Mouse (Mus musculus): ENCODE results near the gene Prpf18. TPM values are rescaled to one million over a fixed set of nuclear protein-coding genes. Genes with fewer than 3 reads are reported as not detected.
"Not testable (repeated sequence)": the region's sequence is repeated elsewhere in the genome, so short reads cannot be mapped to it uniquely, and the experiment has no call there.

Prpf18 gene
- 10 to 100 TPM; 42.0 to 49.8 (median 47.5) TPM for total RNA-seq (2022)

DNA sequence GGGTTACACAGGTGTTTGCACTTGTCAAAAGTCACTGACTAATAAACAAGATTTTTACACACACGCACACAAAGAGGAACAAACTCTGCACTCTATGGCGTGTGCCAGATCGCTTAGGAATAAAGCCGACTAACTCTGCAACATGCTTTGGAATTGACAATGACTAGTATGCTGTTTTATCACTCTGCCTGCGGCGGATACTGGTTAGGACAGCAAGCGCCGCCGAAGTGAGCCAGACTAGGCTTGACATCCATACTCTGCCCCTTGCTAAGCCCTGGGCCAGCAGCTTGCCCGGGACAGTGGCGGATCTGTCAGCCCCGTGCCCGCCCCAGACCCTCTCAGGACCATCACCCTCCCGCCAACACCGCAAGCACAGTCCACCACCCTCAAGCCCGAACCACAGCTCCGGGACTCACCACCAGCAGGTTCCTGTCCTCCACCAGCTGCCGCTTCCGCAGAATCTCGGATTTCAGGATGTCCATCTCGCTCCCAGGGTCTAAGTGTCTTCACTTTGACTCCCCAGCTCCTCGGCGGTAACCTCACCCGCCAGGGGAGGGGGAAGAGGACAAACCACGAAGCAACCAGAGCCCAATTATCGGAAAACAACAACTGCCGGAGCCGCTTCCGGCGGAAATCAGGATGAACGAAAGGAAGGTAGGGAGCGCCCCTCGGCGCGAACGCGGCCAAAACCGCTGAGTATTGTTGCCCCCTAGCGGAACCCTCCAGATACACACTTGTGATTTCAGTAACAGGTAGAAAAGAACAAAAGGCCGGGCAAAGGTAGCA is at the start of gene Prpf18:
TSS of gene Prpf18 (minus strand) at position 614 of the 786 bp plus-strand sequence.
- DNase-seq (ENCODE audit: low spot score in 2 of 2): peak; percentile 78 to 87

DNA sequence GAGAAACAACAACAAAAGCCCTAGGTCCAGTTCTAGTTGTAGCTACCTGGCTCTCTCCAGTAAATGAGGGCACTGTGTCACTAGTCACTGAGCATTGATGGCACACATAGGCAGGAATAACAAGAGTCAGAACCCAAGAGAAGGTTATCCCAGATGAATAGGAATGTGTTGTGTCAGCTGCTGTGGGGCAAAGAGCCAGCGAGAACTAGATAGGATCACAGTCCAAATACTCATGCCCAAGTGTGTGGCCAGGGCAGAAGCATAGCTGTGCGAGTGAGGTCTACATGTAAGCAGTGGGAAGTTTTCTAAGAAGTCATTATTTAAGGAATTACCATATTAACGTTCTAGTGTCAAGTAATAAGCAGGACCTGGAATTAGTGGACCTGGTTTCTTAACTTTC is 28.0 kb upstream of the Prpf18 start:
- no peak for DNase-seq (ENCODE audit: low spot score in 2 of 2)

DNA sequence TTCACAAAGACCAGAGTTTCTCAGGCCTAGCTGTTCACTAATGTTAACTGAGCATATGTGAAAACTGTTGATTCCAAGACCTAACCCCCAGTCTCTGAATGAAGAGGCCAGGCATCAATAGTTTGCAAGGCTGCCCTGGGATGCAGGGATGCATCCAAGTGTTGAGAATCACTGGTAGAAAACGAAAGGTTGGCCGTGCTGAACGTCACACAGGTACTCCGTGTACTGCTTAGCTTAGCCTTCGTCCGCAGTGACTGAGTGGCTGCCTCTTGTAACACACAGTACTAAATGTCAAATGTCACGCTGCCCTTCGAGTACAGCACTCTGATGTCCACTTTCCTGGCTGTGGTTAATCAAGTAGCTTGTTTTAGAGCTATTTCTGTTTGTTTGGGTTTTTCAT is 19.7 kb upstream of the Prpf18 start:
- DNase-seq (ENCODE audit: low spot score in 2 of 2): no peak

- no peak for DNase-seq (ENCODE audit: low spot score in 2 of 2)
These were observed 17.8 kb upstream of the Prpf18 start for GRCm38 (mm10) chr2:4669701-4670100.

GRCm38 (mm10) chr2:4668626-4669025 is 16.7 kb upstream of the Prpf18 start:
- DNase-seq (ENCODE audit: low spot score in 2 of 2): no peak

GRCm38 (mm10) chr2:4660677-4661076 is 8.8 kb upstream of the Prpf18 start:
- no peak for DNase-seq (ENCODE audit: low spot score in 2 of 2)

GRCm38 (mm10) chr2:4649646-4650045 is 2.3 kb downstream of the Prpf18 start:
- no peak for DNase-seq (ENCODE audit: low spot score in 2 of 2)

GRCm38 (mm10) chr2:4648094-4648493 is 3.8 kb downstream of the Prpf18 start:
- DNase-seq (ENCODE audit: low spot score in 2 of 2): no peak

DNA sequence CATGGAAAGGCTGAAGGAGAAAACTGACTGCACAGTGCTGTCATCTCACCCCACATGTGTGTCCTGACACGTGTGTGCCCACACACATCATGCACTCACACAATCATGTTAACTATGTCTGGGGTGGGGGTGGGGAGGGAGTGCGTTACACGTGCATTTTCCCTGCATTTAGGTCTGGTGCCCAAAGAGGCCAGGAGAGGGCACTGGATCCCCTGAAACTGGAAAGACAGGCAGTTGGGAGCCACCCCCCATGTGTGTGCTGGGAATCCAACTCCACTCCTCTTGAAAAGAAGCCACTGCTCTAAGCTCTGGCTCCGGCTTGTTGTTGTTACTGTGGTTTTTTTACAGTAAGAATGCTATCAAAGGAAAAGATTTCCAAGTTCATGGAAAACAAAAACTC is 6.8 kb downstream of the Prpf18 start:
- DNase-seq (ENCODE audit: low spot score in 2 of 2): no peak

GRCm38 (mm10) chr2:4638189-4638588 is 13.7 kb downstream of the Prpf18 start:
- no peak for DNase-seq (ENCODE audit: low spot score in 2 of 2)

GRCm38 (mm10) chr2:4636656-4637055 is 15.3 kb downstream of the Prpf18 start:
- DNase-seq (ENCODE audit: low spot score in 2 of 2): no peak

DNA sequence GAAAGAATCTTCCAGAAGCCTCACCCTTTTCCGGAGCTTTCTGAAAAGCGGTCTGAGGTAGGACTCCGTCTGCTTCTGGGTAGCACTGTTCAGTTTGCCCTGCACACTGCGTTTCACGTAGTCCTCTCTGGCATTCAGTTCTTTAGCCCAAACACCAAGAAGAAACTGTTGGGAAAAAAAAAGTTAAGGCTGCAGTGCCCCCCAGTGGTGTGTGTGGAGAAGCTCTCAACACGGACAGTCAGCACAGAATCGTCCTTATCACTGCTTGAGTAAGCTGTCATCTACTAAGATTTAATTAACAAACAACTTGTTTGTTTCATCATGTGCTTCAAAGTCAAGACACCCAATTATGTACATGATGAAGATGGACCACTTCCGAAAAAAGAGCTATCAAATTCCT is 16.1 kb downstream of the Prpf18 start:
- DNase-seq (ENCODE audit: low spot score in 2 of 2): no peak

DNA sequence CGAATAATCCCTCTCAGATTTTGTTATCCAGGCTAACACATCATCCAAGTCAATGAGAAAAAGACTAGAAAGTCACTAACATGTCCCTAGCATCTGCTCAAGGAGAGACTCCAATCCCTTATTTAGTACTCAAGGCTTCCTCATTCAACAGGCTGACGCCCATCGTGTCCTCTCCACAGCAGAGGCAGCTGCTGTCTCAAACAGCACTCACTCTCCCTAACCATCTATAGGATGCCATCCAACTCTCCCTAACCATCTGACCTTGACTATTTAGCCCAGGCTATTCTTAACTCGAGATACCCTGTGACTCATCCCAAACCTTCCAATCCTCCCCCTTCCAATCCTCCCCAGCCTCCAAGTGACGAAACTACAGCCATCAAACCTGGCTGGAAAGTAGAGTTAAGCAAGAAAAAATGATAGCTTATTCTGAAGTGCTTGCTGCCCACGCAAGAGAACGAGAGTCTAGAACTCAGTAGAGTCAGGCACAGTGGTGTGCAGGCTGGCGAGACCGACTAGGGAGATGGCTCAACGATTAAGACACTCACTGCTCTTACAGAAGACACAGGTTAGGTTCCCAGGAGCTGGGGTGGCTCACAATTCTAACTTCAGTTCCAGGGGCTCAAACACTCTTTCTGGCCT is 21.6 kb downstream of the Prpf18 start:
- no peak for DNase-seq (ENCODE audit: low spot score in 2 of 2)

DNA sequence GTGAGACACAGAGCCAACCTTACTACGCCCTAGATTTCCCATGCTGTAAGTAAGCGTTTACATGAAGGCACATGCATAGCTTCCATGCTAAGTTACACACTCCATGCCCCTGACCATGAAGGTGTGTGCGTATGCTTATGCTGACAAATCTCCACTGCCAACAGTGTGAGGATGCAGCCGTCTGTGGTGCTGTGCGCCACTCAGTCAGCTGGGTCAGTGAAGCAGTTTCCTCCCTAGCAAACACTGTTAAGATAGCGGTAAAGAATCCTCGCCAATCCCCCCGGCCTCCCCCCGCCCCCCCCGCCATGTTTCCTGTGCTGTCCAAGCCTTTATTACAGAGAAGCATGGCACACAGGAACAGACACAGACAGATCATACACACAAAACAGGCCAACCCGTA is 22.4 kb downstream of the Prpf18 start:
- no peak for DNase-seq (ENCODE audit: low spot score in 2 of 2)

DNA sequence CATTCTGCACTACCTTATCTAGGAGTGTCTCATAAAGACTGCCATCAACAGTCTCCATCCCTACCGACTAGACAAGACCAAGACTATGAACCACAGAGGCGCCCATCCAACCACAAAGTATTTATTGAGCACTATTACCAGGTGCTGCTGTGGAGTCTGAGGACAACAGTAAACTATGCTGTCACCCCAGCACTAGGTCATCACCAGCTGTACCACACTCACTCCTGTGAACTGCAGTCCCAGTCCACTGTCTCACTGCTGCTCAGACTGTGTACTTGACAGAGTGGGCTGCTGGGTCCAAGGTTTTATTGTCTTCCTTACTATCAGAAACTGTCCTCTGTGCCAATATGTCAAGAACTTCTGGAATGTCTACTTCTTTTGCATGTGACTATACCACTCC is 23.0 kb downstream of the Prpf18 start:
- DNase-seq (ENCODE audit: low spot score in 2 of 2): no peak

DNA sequence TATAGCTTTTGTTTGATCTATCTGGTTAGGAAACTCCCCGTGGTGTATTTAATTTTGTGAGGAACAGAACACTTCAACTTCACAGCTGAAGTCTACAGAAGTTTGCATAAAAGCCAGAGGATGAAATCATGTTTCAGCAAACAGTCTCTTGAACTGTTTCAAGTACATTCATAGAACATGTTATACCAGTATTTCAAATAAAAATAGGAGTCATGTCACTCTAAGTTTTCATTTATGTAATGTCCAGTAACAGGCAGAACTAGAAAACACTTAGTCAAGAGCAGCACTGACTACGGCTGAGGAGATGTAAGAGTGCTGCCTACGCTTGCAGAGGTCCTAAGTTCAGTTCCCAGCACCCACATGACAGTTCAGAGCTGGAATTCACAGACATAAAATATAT is 25.0 kb downstream of the Prpf18 start:
- DNase-seq (ENCODE audit: low spot score in 2 of 2): no peak

- no peak for DNase-seq (ENCODE audit: low spot score in 2 of 2)
These were observed 30.4 kb downstream of the Prpf18 start for GRCm38 (mm10) chr2:4621471-4621985.

DNA sequence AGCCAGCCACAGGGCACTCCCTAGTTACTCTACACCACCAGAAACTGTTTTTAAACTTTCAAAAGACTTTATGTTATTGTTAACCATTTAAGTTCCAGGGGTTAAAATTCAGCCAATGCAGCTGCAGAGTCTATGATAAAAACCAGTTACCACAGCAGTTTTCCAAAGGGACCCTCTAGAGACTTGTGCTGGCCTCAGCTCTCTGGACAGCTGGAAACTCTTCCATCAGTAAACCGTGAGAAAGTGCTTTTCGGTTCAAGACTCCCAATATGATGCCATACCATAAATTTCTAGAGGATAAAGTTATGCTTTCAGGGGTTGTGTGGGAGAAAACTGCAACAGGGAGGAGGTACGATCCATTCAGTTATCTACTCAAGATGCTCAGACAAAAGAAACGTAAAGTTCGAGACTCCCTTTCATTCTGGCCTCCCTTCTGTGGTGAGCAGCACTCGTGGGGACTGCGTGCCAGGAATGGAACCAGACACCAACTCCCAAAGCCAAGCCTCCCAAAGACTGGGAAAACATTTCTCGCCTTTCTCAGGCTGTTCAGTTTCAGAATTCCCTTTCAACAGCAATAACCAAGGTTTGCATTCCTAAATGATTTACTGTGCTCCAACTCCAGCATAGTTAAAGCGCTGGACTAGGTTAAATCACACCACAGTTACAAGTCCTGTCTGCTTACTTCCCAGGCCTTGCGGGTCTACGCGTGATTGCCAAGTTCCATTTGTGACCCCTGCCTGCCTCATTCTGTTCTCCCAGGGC is 31.1 kb downstream of the Prpf18 start:
- DNase-seq (ENCODE audit: low spot score in 2 of 2): no peak

DNA sequence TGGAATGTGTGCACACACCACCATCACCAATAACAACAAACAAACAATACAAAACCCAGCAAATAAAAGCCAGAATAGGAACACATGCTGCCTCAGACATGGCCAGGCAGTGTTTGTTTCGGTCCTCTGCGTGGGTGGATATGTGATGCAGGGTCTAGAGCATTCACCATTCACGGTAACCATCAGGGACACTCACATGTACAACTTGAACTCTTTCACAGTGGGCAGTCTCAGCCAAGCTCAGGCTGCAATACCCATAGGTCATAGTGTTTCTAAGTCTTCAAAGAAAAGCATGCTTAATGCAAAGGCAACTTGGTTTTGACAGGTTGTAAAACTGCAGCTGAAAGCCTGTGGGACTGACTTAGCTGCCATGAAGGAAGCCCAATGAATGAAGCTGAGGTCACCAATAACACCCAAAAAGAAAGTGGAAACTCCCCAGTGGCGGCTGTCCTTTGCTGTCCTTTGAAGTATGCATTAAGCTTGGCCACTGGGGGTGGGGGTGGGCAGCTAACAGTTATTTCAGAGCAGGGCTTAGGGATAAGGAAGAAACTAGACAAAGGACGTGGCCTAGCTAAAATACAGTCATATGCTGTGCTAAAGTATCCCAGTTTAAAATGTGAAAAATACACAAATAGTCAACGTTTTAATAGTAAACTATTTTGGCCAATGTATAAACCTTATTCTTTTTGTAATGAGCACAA is 31.9 kb downstream of the Prpf18 start:
- DNase-seq (ENCODE audit: low spot score in 2 of 2): no peak

GRCm38 (mm10) chr2:4619126-4619525 is 32.8 kb downstream of the Prpf18 start:
- not testable (repeated sequence) for DNase-seq (ENCODE audit: low spot score in 2 of 2)

DNA sequence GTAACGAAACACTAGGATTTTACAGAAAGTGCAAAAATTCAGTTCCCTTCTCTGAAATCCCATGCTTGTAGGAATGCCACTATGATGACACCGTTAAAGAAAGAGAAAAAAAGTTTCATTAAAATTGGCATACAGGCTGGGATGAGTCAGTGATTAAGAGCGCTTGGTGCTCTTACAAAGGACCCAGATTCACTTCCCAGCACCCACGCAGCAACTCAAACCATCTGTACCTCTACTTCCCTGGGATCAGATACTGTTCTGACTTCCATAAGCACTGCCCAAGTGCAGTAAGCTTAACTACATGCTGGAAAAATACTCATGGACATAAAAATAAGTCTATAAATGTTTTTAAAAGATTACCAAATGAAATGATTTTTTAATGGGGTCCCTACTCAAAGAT is 34.9 kb downstream of the Prpf18 start:
- no peak for DNase-seq (ENCODE audit: low spot score in 2 of 2)
